Mouse (Mus musculus) brain, embryonic 14.5 days (tissue): ENCODE measurements around the gene Ephb3. TPM values are rescaled to one million over a fixed set of nuclear protein-coding genes. Genes with fewer than 3 reads are reported as not detected.

ENCODE experiments used
- DNase-seq: peaks from one replicate; pipeline ENCODE4 v3.0.0-alpha.2; 2011; ENCODE audit warnings: low read depth
- CTCF ChIP-seq: fragments of 200-500 bp; IDR thresholded peaks from 2 replicates; pipeline ENCODE4 v1.5.1; 2012; ENCODE audit warnings: inconsistent platforms, mild to moderate bottlenecking, moderate library complexity, borderline replicate concordance; ENCODE audit not compliant: insufficient read depth, insufficient read length; ENCODE audit errors: extremely low read depth
- POLR2A ChIP-seq: fragments of 200-500 bp; IDR thresholded peaks from 2 replicates; pipeline ENCODE4 v1.6.1; 2012; ENCODE audit warnings: mild to moderate bottlenecking, inconsistent platforms, borderline replicate concordance; ENCODE audit not compliant: poor library complexity, insufficient read depth, insufficient read length, severe bottlenecking; ENCODE audit errors: extremely low read depth
- polyA plus RNA-seq: library from polyadenylated mRNA; depleted of rRNA; stranded (reverse); fragments of >200 nt; gene quantifications from 2 replicates; pipeline ENCODE4 v1.2.3, GENCODE M21; 2012

Ephb3 gene
- polyA plus RNA-seq, 1 experiment = 24.8 TPM

DNA sequence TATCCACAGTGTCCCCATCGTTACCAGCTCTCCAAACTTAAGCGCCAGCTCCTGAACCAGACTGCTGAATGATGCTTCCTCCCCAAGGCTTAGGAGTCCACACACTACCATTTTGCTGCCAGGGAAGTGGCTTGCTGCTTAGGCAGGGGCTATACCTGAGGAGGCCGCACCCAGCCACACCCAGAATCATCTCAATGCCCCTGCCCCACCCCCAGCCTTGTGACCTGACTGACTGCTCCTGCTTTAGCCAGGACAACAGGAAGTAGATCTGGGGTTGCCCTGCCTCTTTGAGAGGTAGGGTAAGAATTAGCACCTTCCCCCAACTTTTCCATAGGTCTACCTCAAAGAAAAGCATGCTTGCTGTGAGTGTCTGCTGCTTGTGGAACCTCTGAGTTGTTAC lies 4.7 kb downstream of the Ephb3 start:
- TF ChIP-seq POLR2A = no peak
- no peak for TF ChIP-seq CTCF
- DNase-seq = no peak

DNA sequence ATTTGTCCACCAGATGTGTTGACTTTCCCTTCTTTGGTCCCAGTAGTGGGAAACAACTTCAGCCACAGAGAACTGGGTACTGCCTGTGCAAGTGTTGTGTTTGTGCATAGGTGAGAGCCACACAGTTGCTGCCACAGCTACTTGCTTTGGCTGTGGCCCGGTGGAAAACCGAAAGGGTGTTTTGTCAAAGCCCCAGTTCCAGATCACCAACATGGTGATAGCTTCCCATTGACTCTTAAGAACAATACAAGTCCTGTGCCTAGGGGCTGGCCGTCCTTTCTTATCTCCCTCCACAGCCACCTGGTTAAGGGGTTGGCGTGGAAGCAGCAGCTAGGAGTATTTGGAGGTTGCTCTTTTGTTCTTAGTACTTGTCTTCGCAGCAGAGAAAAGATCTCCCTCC lies 5.6 kb downstream of the Ephb3 start:
- DNase-seq = no peak
- TF ChIP-seq CTCF (no peak), POLR2A (no peak)

DNA sequence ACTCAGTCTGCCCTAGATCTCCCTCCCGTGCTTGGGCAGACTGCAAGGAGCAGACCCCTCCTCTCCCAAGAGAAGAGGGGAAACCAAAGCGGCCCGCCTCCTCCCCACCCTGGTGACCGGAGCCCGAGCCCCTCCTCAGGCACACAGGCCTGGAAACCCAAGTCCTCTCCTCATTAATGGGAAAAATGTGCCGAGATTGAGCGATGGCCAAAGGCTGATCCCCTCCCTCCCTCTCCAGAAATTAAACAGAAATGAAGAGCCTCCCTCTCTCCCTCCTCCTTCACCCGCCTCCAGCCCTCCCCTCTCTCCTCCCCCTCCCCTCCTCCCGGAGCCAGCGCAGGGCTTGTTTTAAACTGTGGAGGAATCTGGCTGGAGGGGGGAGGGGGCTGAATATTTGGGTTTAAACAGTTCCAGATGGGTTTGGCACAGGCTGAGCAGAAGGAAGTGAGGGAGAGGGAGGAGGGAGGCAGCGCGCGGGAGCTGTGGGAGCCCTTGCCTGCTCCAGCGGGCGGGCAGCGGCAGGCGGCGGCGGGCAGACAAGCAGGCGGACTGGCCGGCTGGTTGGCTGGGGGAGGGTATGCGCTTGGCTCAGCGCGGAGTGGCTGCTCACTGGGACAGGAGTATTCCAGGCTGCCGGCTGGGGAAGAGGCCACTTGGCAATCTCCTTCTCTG lies 6.2 kb downstream of the Ephb3 start:
- TF ChIP-seq CTCF (no peak), POLR2A (no peak)
- DNase-seq = peak; percentile 98

DNA sequence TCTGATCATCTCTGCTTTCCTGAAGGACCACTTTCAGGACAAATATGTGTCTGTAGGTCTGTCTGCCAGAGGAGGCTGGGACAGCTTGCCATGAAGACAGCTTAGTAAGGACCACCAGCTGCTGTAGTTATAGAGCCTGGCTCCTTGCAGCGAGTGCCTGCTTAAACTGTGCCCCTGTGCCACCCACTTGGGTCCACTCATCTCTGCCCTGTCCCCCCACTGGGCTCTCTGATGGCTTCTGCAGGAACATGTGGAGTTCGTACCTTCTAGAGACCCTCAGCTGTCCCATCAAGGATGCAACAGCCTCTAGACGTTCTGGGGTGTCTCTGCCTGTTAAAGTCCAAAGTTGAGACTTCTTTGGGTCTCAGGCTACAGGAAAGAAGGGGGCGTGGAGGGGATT lies 6.9 kb downstream of the Ephb3 start:
- no peak for DNase-seq
- TF ChIP-seq CTCF (no peak), POLR2A (no peak)

DNA sequence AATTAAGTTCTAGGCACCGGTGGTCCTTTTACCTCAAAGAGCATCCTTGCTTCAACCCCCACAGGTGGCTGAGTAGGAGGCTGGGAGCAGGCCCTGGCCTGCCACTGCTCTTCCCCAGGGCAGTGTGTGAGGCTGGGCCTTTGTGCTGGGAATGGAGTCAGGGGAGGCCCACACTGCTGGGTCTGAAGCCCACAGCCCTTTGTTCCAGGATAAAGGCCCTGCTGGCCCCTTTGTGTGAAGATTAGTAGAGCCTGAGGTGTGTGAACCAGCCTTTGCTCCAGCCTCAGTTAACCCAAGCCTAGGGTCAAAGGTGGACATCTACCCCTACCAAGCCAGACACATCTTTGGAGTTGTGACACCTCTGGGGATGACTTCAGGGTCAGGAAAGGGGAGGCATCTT lies 7.8 kb downstream of the Ephb3 start:
- no peak for TF ChIP-seq CTCF
- TF ChIP-seq POLR2A = no peak
- DNase-seq = peak; percentile 36

DNA sequence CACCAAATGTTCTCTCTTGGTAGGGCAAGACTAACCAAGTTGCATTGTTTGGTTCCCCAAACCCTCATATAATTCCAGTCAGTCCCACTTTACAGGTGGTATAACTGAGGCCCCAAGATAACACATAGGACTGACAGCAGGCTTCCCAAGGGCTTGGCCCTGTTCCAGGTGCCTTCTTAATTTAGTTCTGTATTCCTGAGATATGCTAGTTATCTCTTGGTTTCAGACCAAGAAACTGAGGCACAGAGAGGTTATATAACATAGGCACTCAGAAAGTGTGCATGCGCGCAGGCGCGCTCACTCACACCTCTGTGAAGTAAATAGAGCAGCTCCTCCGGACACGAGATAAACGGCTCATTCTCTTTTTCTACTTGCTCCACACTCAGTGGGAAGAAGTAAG lies 9.4 kb downstream of the Ephb3 start:
- DNase-seq = no peak
- TF ChIP-seq POLR2A = no peak
- no peak for TF ChIP-seq CTCF

DNA sequence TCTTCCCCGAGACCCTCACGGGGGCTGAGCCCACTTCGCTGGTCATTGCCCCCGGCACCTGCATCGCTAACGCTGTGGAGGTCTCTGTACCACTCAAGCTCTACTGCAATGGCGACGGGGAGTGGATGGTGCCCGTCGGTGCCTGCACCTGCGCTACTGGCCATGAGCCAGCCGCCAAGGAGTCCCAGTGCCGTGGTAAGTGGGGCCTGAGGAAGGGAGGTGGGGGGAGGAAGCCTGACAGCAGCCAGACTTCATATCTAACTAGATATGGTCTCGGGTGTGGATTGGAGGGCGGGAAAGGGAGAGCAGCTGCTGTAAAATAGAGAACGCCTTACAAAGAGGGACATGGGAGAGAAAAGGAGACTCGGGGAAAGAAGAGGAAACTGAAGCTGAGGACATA lies 10.2 kb downstream of the Ephb3 start:
- no peak for DNase-seq
- TF ChIP-seq POLR2A (no peak), CTCF (no peak)

DNA sequence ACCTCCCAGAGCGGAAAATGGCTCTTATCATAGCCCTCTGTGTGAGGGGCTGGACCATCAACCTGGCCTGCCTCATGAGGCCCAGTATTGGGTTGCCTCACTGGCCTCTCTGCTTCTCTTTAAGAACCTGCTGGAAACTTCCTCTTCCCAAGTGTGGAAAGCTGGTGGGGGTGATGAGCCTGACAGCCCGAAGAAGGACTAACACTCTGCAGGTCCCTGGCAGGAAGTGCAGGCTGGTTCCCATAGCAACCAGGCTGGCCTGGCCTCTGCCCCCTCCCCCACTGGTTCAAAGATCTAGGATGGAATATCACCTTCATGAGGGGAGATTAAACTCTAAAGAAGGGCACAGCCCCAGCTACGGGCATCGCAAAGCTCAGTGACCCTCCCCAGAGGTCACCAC lies 11.5 kb downstream of the Ephb3 start:
- no peak for TF ChIP-seq CTCF
- DNase-seq = peak; percentile 55

DNA sequence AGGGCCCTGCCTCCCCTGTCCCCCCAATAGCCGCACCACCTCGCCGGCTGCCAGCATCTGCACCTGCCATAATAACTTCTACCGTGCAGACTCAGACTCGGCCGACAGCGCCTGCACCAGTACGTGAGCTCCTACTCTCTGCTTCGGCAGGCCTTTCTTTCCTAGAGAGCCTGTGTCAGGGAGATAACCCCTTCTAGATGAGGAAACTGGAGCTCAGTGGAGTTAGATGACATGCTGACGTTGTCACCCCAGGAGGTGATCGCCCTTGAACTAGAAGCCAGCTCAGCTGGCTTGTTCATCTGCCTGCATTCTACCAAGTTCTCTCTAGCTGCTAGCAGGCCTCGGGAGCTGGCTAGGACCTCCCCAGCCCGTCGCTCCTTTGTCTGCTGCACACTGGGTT lies 12.7 kb downstream of the Ephb3 start:
- no peak for DNase-seq
- TF ChIP-seq POLR2A (no peak), CTCF (no peak)

DNA sequence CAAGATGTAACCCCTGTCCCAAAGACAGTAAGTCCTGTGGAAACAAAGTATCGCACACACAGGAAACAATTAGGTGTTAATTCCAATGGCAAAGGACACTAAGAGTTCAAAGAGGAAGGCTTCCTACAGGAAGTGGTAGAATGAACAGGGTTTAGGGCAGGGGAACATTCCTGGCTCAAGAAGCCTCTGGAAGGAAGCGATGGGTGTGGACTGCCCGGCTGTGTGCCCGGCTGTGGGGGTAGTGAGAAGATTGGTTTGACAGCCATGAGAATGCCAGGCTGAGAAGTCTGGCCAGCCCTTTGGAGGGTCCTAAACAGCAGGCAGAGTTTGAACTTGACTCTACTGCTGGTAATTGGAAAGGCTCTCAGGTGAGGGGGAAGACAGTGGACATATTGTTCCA lies 15.1 kb downstream of the Ephb3 start:
- TF ChIP-seq CTCF (no peak), POLR2A (no peak)
- no peak for DNase-seq

DNA sequence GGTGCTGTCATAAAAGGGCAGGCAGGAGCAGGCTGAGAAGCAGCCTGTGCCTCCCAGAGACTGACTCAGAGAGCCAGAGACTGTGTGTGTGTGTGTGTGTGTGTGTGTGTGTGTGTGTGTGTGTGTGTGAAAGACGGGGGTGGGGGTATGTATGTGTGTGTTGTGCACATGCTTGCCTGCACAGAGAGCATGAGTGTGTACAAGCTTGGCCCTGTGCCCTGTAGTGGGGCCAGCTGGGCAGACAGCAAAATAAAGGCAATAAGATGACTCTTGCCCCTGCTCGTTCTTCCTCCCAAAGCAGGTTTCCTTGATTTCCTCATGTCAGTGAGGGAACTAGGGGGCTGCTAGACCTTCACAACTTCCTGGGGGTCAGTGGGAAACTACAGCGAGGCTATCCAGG lies 18.5 kb downstream of the Ephb3 start:
- no peak for DNase-seq
- no peak for TF ChIP-seq POLR2A
- no peak for TF ChIP-seq CTCF

DNA sequence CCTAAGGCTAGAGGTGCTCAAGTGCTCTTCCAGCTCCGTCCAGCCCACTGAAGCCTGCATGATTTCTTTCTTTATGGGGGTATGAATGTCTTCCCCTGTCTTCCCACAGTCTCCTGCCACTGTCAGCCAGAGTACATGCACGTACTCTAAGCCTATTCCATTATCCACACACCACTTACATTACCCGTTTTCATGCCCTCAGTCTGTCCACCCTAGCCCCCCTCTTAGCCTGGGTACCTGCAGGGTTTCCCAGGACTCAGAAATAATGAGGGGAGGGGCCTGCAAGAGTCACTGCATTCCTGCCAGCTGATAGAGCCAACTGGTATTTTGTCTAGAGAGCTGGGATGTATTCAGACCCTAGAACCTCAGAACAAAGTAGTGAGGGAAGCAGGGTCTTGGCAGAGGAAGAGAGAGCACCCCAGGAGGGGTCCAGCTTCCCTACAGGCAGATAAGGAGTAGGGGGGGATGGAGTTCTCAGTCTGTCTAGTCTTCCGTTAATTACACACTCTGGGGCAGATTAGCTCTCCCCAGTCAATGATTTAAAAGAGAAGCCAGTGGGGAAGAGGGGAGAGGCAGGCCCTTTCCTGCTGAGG lies 20.2 kb downstream of the Ephb3 start:
- peak; percentile 71 for DNase-seq
- TF ChIP-seq POLR2A (no peak), CTCF (no peak)
